8 mouse cellular contexts compared by ENCODE assay signal in genomic region chr7:107370232-107371125, GRCm38 (mm10). TPM values are rescaled to one million over a fixed set of nuclear protein-coding genes. Genes with fewer than 3 reads are reported as not detected.
A peak's percentile ranks its signal among the peaks of the same experiment; 100 is the strongest.
DNase-seq lines count a peak whose midpoint lies in the region; ATAC-seq and TF ChIP-seq lines count a peak whose summit lies in the region.

TSS of gene Syt9 (plus strand) at chr7:107370728.

- no peaks in the 10 kb centered on the region for H3K36me3 ChIP-seq in hindbrain, postnatal 0 days (ENCODE audit: insufficient read depth, low read length)

- H3K4me3 ChIP-seq in hindbrain, postnatal 0 days (ENCODE audit: low read length): peak within 1 kb of the TSS; percentile 82

- no peak for TF ChIP-seq CTCF in hindbrain, postnatal 0 days (IDR thresholded peaks at IDR 0.05; ENCODE audit: low read depth)

- peak within 1 kb of the TSS; percentile 91 for H3K4me2 ChIP-seq in hindbrain, postnatal 0 days (ENCODE audit: low read depth, low read length)

- WGBS in hindbrain, postnatal 0 days: under 1% methylated on average over 78 of the region's 102 CpGs

- peak; percentile 61 to 83 for DNase-seq in adrenal gland, adult (ENCODE audit: inconsistent age in 2 of 2, low spot score in 1 of 2)
- DNase-seq in cerebellum, adult 8-10 months: peak; percentile 73
- peak; percentile 20 for DNase-seq in forelimb bud, embryonic 11.5 days (ENCODE audit: low read depth, low spot score)
- peak; percentile 71 for DNase-seq in hindbrain, postnatal 0 days (ENCODE audit: low spot score)
- peak; percentile 20 to 23 for DNase-seq in left cerebral cortex, adult 8-10 months (ENCODE audit: low spot score in 2 of 2)
- peak; percentile 10 to 20 for DNase-seq in right cerebral cortex, postnatal 36 days (ENCODE audit: low spot score in 2 of 2)
- no peak for DNase-seq in adipocyte (ENCODE audit: low spot score)

- peak within 1 kb of the TSS; percentile 68 for H3K9ac ChIP-seq in hindbrain, postnatal 0 days (replicated peaks; ENCODE audit: low read length)

- ATAC-seq in hindbrain, postnatal 0 days: peak; percentile 87
- ATAC-seq in megakaryocyte-erythroid progenitor cell, adult 5-6 weeks (replicated peaks; ENCODE audit: low FRiP score, low TSS enrichment, poor library complexity, severe bottlenecking): peak; percentile 50; the same call in 1 of the 2 replicates

- H3K27me3 ChIP-seq in hindbrain, postnatal 0 days (ENCODE audit: insufficient read depth, low read length): 0 out of 2 replicates have a peak, but pooled peaks cover 7% of the 10 kb centered on the region

- H3K4me1 ChIP-seq in hindbrain, postnatal 0 days (ENCODE audit: insufficient read depth, low read length): no peaks in the 10 kb centered on the region

- no peaks in the 10 kb centered on the region for H3K9me3 ChIP-seq in hindbrain, postnatal 0 days (ENCODE audit: low read length)

- peak within 1 kb of the TSS; percentile 56; the same call in 1 of the 2 replicates for H3K27ac ChIP-seq in hindbrain, postnatal 0 days

RNA-seq across cellular contexts. Expression of gene Syt9, which starts in this region (rescaled TPM):
- total RNA-seq in hindbrain, postnatal 0 days (2014; rRNA removed): 30.0 and 63.9 TPM in 2 replicates
- polyA plus RNA-seq in hindbrain, postnatal 0 days (2015; fragmentation: Nextera tagmentation; extraction: Ambion mirVana): 10.3 and 12.4 TPM in 2 replicates
- total RNA-seq in left cerebral cortex, adult 8-10 months (2022): 10 to 100 TPM; 10.8 to 12.7 (median 10.9) TPM
- total RNA-seq in megakaryocyte-erythroid progenitor cell, adult 5-6 weeks (2014; fragmentation: Nextera tagmentation): not detected in 2 replicates
- not detected in 2 replicates for total RNA-seq in megakaryocyte-erythroid progenitor cell, adult 5-6 weeks (2017)

Comparison
In these comparisons a context has a peak if more than half of its experiments do, and no peak if none do; other contexts are left out.
1. RNA of gene Syt9 (total RNA-seq): 30.0 to 63.9 TPM in hindbrain, postnatal 0 days and 10.8 to 12.7 TPM in left cerebral cortex, adult 8-10 months; not detected in megakaryocyte-erythroid progenitor cell, adult 5-6 weeks; every median in the first group is over 10 times any median in the second.
2. Peak in ATAC-seq in megakaryocyte-erythroid progenitor cell, adult 5-6 weeks; RNA of the gene not detected or under 1 TPM.